Mouse (Mus musculus): ENCODE results near the gene Rph3al. TPM values are rescaled to one million over a fixed set of nuclear protein-coding genes. Genes with fewer than 3 reads are reported as not detected.

Gene Rph3al
- polyA plus RNA-seq, 1 experiment from 2014 or later: 1.6 TPM

DNA sequence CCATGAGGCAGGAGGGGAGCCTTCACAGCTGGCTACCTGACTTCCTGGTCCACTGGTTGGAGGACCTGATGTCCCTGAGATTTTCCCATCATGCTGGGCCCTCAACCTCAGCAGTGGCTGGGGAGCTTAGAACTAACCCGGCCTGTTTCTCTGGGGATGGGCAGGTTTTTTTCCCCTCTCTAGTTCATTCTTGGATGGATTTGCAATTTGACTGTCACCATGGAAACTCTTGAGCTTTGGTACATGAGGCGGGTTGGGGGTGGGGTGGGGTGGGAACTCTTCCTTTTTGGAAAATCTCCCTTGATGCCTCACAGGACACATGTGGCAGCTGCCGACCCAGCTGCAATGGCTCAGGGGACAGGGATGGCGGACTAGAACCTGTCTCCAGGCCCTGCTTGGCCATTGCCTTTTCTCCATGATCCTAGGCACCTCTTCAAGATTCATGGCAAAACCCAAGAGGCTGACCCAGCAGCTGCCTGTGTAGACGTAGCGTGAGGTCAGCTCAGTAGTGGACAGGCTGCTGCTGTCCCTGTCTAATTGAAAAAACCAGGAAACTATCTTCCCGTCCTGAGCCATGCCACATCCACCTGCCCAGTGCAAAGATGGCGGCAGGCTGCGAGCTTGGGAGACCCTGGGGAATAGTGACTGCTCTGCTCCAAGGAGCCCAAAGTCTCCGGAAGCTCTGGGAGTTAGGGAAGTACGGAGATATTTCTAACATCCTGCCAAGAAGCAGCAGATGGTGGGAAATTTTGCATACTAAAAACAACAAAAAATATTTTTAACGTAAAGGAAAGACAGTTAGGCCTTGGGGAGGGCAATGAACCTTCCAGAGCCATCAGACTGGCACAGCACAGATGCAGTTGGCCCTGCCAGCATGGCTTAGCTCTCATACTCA, 98.4 kb downstream of the Rph3al start:
- ATAC-seq (ENCODE audit: low FRiP score, low TSS enrichment) (no peak), DNase-seq (no peak)
- Histone ChIP-seq H3K4me1 (ENCODE audit: control insufficient read depth, insufficient read depth, low read length) (peaks cover 15% of the 10 kb centered on the region), H3K27me3 (ENCODE audit: control insufficient read depth, insufficient read depth, low read length) (no peaks in the 10 kb centered on the region), H3K4me3 (replicated peaks; ENCODE audit: low read depth, low read length) (no peak overlapping the region), H3K9ac (replicated peaks; ENCODE audit: low read length) (no peak overlapping the region), H3K27ac (replicated peaks; ENCODE audit: low read depth, low read length) (no peak overlapping the region), H3K4me2 (ENCODE audit: low read length) (no peak overlapping the region), H3K36me3 (ENCODE audit: control insufficient read depth, insufficient read depth, low read length) (no peaks in the 10 kb centered on the region), H3K9me3 (ENCODE audit: control insufficient read depth, low read length) (no peaks in the 10 kb centered on the region)
- 65% methylated on average over 12 of the region's 12 CpGs for WGBS

GRCm38 (mm10) chr11:75838861-75839426, 99.3 kb downstream of the Rph3al start:
- ATAC-seq (ENCODE audit: low FRiP score, low TSS enrichment): no peak
- Histone ChIP-seq H3K9me3 (ENCODE audit: control insufficient read depth, low read length) (no peaks in the 10 kb centered on the region), H3K27ac (replicated peaks; ENCODE audit: low read depth, low read length) (no peak overlapping the region), H3K4me3 (replicated peaks; ENCODE audit: low read depth, low read length) (no peak overlapping the region), H3K27me3 (ENCODE audit: control insufficient read depth, insufficient read depth, low read length) (no peaks in the 10 kb centered on the region), H3K9ac (replicated peaks; ENCODE audit: low read length) (no peak overlapping the region), H3K4me1 (ENCODE audit: control insufficient read depth, insufficient read depth, low read length) (peaks cover 15% of the 10 kb centered on the region), H3K36me3 (ENCODE audit: control insufficient read depth, insufficient read depth, low read length) (no peaks in the 10 kb centered on the region), H3K4me2 (ENCODE audit: low read length) (no peak overlapping the region)
- DNase-seq: no peak
- WGBS: 80% methylated on average over 10 of the region's 10 CpGs

- no peak overlapping the region for H3K4me2 ChIP-seq (ENCODE audit: low read length)
- DNase-seq (no peak), ATAC-seq (ENCODE audit: low FRiP score, low TSS enrichment) (no peak)
- no peaks in the 10 kb centered on the region for H3K27me3 ChIP-seq (ENCODE audit: control insufficient read depth, insufficient read depth, low read length)
- 68% methylated on average over 11 of the region's 11 CpGs for whole genome bisulfite sequencing
- H3K4me1 ChIP-seq (ENCODE audit: control insufficient read depth, insufficient read depth, low read length): peaks cover 6% of the 10 kb centered on the region
- no peaks in the 10 kb centered on the region for H3K9me3 ChIP-seq (ENCODE audit: control insufficient read depth, low read length)
- H3K27ac ChIP-seq (replicated peaks; ENCODE audit: low read depth, low read length): no peak overlapping the region
- H3K4me3 ChIP-seq (replicated peaks; ENCODE audit: low read depth, low read length): no peak overlapping the region
- H3K9ac ChIP-seq (replicated peaks; ENCODE audit: low read length): no peak overlapping the region
- no peaks in the 10 kb centered on the region for H3K36me3 ChIP-seq (ENCODE audit: control insufficient read depth, insufficient read depth, low read length)
Measured at GRCm38 (mm10) chr11:75836240-75836610, 102.0 kb downstream of the Rph3al start.

DNA sequence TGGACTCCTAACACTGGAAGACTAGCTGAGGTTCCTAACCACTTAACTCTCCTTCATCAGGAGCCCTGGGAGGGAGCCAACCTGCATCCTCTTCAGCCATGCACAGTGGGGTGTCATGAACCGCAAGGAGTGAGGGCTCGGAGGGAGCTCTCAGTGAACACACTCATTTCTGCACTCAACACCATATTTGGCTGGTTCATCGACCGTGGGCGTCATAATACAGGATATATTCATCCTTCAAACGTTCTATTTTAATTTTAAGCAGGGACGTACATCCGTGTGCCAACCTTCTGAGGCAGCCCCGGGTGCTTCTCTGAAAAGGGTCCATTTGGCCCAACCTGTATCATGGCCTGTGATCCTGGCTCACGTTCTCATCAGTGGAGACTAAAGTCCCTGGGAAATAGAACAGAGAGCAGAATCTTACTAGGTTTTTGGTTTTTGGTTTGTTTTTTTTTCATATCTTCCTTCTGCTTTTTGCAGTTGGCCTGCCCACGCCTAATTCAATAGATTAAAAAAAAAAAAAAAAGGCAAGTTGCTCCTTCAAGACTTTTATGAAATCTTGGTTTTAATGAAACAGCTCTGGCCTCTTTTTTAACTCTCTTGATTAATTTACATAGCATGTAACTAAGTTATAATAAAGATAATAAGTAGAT, 102.5 kb downstream of the Rph3al start:
- Histone ChIP-seq H3K4me2 (ENCODE audit: low read length) (no peak overlapping the region), H3K9ac (replicated peaks; ENCODE audit: low read length) (no peak overlapping the region), H3K9me3 (ENCODE audit: control insufficient read depth, low read length) (no peaks in the 10 kb centered on the region), H3K4me1 (ENCODE audit: control insufficient read depth, insufficient read depth, low read length) (peaks cover 6% of the 10 kb centered on the region), H3K4me3 (replicated peaks; ENCODE audit: low read depth, low read length) (no peak overlapping the region), H3K27me3 (ENCODE audit: control insufficient read depth, insufficient read depth, low read length) (no peaks in the 10 kb centered on the region), H3K36me3 (ENCODE audit: control insufficient read depth, insufficient read depth, low read length) (no peaks in the 10 kb centered on the region), H3K27ac (replicated peaks; ENCODE audit: low read depth, low read length) (no peak overlapping the region)
- no peak for DNase-seq
- 82% methylated on average over 11 of the region's 11 CpGs for WGBS
- ATAC-seq (ENCODE audit: low FRiP score, low TSS enrichment): no peak

- H3K4me2 ChIP-seq (ENCODE audit: low read length): no peak overlapping the region
- no peak overlapping the region for H3K4me3 ChIP-seq (replicated peaks; ENCODE audit: low read depth, low read length)
- no peak overlapping the region for H3K9ac ChIP-seq (replicated peaks; ENCODE audit: low read length)
- no peaks in the 10 kb centered on the region for H3K27me3 ChIP-seq (ENCODE audit: control insufficient read depth, insufficient read depth, low read length)
- no peaks in the 10 kb centered on the region for H3K4me1 ChIP-seq (ENCODE audit: control insufficient read depth, insufficient read depth, low read length)
- no peaks in the 10 kb centered on the region for H3K9me3 ChIP-seq (ENCODE audit: control insufficient read depth, low read length)
- DNase-seq (no peak), ATAC-seq (ENCODE audit: low FRiP score, low TSS enrichment) (no peak)
- H3K36me3 ChIP-seq (ENCODE audit: control insufficient read depth, insufficient read depth, low read length): no peaks in the 10 kb centered on the region
- 85% methylated on average over 6 of the region's 6 CpGs for WGBS
- no peak overlapping the region for H3K27ac ChIP-seq (replicated peaks; ENCODE audit: low read depth, low read length)
Measured at GRCm38 (mm10) chr11:75833081-75833480, 105.1 kb downstream of the Rph3al start.

GRCm38 (mm10) chr11:75830386-75830785, 107.8 kb downstream of the Rph3al start:
- H3K9me3 ChIP-seq (ENCODE audit: control insufficient read depth, low read length): no peaks in the 10 kb centered on the region
- H3K36me3 ChIP-seq (ENCODE audit: control insufficient read depth, insufficient read depth, low read length): no peaks in the 10 kb centered on the region
- H3K4me2 ChIP-seq (ENCODE audit: low read length): no peak overlapping the region
- no peak overlapping the region for H3K4me3 ChIP-seq (replicated peaks; ENCODE audit: low read depth, low read length)
- H3K27me3 ChIP-seq (ENCODE audit: control insufficient read depth, insufficient read depth, low read length): no peaks in the 10 kb centered on the region
- no peak for ATAC-seq (ENCODE audit: low FRiP score, low TSS enrichment)
- H3K9ac ChIP-seq (replicated peaks; ENCODE audit: low read length): no peak overlapping the region
- 91% methylated on average over 3 of the region's 3 CpGs for WGBS
- no peak for DNase-seq
- H3K4me1 ChIP-seq (ENCODE audit: control insufficient read depth, insufficient read depth, low read length): no peaks in the 10 kb centered on the region
- H3K27ac ChIP-seq (replicated peaks; ENCODE audit: low read depth, low read length): no peak overlapping the region

DNA sequence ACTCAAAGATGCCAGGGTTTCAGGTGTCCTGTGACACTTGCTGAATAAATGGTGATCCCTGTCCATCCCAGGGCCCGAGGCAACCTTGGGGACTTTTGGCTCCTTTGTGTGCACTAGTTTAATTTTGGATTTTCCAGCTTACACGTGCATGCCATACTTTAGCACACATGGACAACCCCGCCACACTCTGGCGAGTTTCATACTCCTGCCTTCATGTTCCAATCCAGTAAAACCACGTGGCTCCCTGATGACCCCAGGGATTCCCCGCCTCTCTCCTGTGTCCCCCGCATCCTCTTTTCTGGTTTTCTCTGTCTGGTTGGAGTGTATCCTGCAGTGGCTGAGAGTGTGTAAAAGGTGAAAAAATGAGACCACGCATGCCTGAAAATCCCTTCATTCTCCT, 110.8 kb downstream of the Rph3al start:
- Histone ChIP-seq H3K9me3 (ENCODE audit: control insufficient read depth, low read length) (no peaks in the 10 kb centered on the region), H3K27ac (replicated peaks; ENCODE audit: low read depth, low read length) (no peak overlapping the region), H3K27me3 (ENCODE audit: control insufficient read depth, insufficient read depth, low read length) (no peaks in the 10 kb centered on the region), H3K9ac (replicated peaks; ENCODE audit: low read length) (no peak overlapping the region), H3K4me1 (ENCODE audit: control insufficient read depth, insufficient read depth, low read length) (no peaks in the 10 kb centered on the region), H3K36me3 (ENCODE audit: control insufficient read depth, insufficient read depth, low read length) (no peaks in the 10 kb centered on the region), H3K4me2 (ENCODE audit: low read length) (no peak overlapping the region), H3K4me3 (replicated peaks; ENCODE audit: low read depth, low read length) (no peak overlapping the region)
- 86% methylated on average over 8 of the region's 8 CpGs for WGBS
- DNase-seq (no peak), ATAC-seq (ENCODE audit: low FRiP score, low TSS enrichment) (no peak)

- Histone ChIP-seq H3K4me3 (replicated peaks; ENCODE audit: low read depth, low read length) (no peak overlapping the region), H3K27me3 (ENCODE audit: control insufficient read depth, insufficient read depth, low read length) (no peaks in the 10 kb centered on the region), H3K9me3 (ENCODE audit: control insufficient read depth, low read length) (no peaks in the 10 kb centered on the region), H3K27ac (replicated peaks; ENCODE audit: low read depth, low read length) (no peak overlapping the region), H3K9ac (replicated peaks; ENCODE audit: low read length) (no peak overlapping the region), H3K4me2 (ENCODE audit: low read length) (no peak overlapping the region), H3K36me3 (ENCODE audit: control insufficient read depth, insufficient read depth, low read length) (no peaks in the 10 kb centered on the region), H3K4me1 (ENCODE audit: control insufficient read depth, insufficient read depth, low read length) (no peaks in the 10 kb centered on the region)
- ATAC-seq (ENCODE audit: low FRiP score, low TSS enrichment) (no peak), DNase-seq (no peak)
- WGBS: 60% methylated on average over 7 of the region's 7 CpGs
Measured at GRCm38 (mm10) chr11:75823506-75823905, 114.7 kb downstream of the Rph3al start.

Data from midbrain, embryonic 14.5 days (tissue).